Mouse (Mus musculus) olfactory bulb, adult 2 months (tissue): ENCODE results near the gene Dennd1a.

Experiments used
- CTCF ChIP-seq: fragments of 200-500 bp; IDR thresholded peaks from 2 replicates; pipeline ENCODE4 v1.5.1; 2012; ENCODE audit warnings: low read depth, mild to moderate bottlenecking, low read length, moderate library complexity; ENCODE audit not compliant: insufficient read depth
- POLR2A ChIP-seq: fragments of 200-500 bp; IDR thresholded peaks from 2 replicates; pipeline ENCODE4 v1.6.1; 2012; ENCODE audit warnings: mild to moderate bottlenecking, low read depth, low read length, moderate library complexity; ENCODE audit not compliant: insufficient read depth

- TF ChIP-seq CTCF: no peak
- no peak for TF ChIP-seq POLR2A
Observed at GRCm38 (mm10) chr2:38323380-38323779, 36.2 kb upstream of the Dennd1a start.
